Mouse (Mus musculus): Measurements from ENCODE around the gene Pdcd1. TPM values are rescaled to one million over a fixed set of nuclear protein-coding genes. Genes with fewer than 3 reads are reported as not detected.
"Not testable (repeated sequence)": the region's sequence is repeated elsewhere in the genome, so short reads cannot be mapped to it uniquely, and the experiment has no call there.

Pdcd1 gene
- polyA plus RNA-seq, 1 experiment from 2014 or later = 0.30 TPM

DNA sequence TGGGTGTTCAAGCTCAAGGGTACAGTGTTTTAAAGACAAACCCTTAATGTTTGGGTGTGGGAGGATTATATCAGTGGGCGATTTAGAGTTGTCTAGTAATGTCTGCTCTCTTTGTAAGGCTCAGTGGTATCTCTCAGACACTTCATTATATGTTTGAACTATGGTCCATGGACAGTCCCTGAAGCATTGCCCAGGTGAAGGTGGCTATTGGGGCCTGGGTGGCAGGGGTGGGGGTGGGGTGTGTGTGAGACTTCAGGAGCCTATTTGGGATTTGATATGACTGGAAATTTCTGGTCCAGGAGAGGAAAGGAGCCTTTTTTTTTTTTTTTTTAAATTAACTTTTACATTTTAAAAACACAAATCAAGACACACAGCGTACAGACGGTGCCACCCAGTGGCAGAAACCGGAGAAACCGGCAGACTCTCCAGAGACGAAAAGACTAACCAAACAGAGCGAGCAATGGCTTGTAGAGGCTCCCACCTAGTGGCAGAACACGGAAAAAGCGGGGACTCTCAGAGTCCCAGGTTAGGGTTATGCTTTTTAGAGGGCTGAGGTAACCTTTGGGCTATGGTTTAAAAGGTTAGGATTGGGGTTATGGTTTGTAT, 26.6 kb upstream of the Pdcd1 start:
- Histone ChIP-seq H3K27ac (replicated peaks in 1 of 2; ENCODE audit: control insufficient read depth in 1 of 2, insufficient read depth in 1 of 2, low read depth in 2 of 2, low read length in 2 of 2) (no peak overlapping the region), H3K27me3 (ENCODE audit: control insufficient read depth, insufficient read depth, low read length) (peaks cover 8% of the 10 kb centered on the region), H3K9ac (ENCODE audit: low read length) (no peak overlapping the region), H3K36me3 (ENCODE audit: control insufficient read depth, insufficient read depth, low read length) (no peaks in the 10 kb centered on the region), H3K9me3 (ENCODE audit: control insufficient read depth, low read length) (no peaks in the 10 kb centered on the region), H3K4me2 (ENCODE audit: low read length) (no peak overlapping the region), H3K4me3 (ENCODE audit: control insufficient read depth in 1 of 2, insufficient read depth in 1 of 2, low read depth in 1 of 2, low read length in 2 of 2) (no peak overlapping the region), H3K4me1 (ENCODE audit: control insufficient read depth in 2 of 2, insufficient read depth in 2 of 2, low read length in 2 of 2) (no peaks in the 10 kb centered on the region; a peak in 1 of 4 replicates)
- WGBS = 2% methylated on average over 9 of the region's 9 CpGs
- peak; percentile 50; the same call in 1 of the 2 replicates for ATAC-seq (ENCODE audit: insufficient number of reproducible peaks, insufficient read depth, low FRiP score, low read depth)

- Histone ChIP-seq H3K4me3 (ENCODE audit: control insufficient read depth in 1 of 2, insufficient read depth in 1 of 2, low read depth in 1 of 2, low read length in 2 of 2) (no peak overlapping the region), H3K4me2 (ENCODE audit: low read length) (no peak overlapping the region), H3K9me3 (ENCODE audit: control insufficient read depth, low read length) (no peaks in the 10 kb centered on the region), H3K27me3 (ENCODE audit: control insufficient read depth, insufficient read depth, low read length) (peaks cover 8% of the 10 kb centered on the region), H3K9ac (ENCODE audit: low read length) (no peak overlapping the region), H3K36me3 (ENCODE audit: control insufficient read depth, insufficient read depth, low read length) (no peaks in the 10 kb centered on the region), H3K27ac (replicated peaks in 1 of 2; ENCODE audit: control insufficient read depth in 1 of 2, insufficient read depth in 1 of 2, low read depth in 2 of 2, low read length in 2 of 2) (no peak overlapping the region), H3K4me1 (ENCODE audit: control insufficient read depth in 2 of 2, insufficient read depth in 2 of 2, low read length in 2 of 2) (no peaks in the 10 kb centered on the region; a peak in 1 of 4 replicates)
- no peak for ATAC-seq (ENCODE audit: insufficient number of reproducible peaks, insufficient read depth, low FRiP score, low read depth)
- 73% methylated on average over 3 of the region's 3 CpGs for WGBS
These were observed 26.0 kb upstream of the Pdcd1 start for GRCm38 (mm10) chr1:94078314-94078713.

GRCm38 (mm10) chr1:94076702-94077101, 24.3 kb upstream of the Pdcd1 start:
- Histone ChIP-seq H3K9ac (ENCODE audit: low read length) (no peak overlapping the region), H3K27ac (replicated peaks in 1 of 2; ENCODE audit: control insufficient read depth in 1 of 2, insufficient read depth in 1 of 2, low read depth in 2 of 2, low read length in 2 of 2) (no peak overlapping the region)
- ATAC-seq (ENCODE audit: insufficient number of reproducible peaks, insufficient read depth, low FRiP score, low read depth) = no peak

DNA sequence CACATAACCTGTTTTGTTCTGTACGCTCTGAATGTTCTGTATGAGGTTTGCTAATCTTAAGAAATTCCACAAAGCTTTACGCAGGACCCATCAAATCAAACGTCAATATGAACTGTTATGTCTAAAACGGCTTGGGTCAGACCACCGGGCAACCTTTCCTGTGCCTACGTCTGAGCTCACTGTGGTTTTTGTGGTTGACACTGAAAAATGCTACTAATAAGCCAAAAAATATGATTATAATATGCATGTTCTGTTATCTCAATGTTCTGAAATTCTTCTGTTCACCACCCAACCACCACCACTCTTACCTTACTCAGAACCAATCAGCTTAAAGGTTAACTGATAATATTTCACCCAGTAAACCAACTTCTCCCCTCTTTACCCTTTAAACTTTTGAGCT, 22.4 kb upstream of the Pdcd1 start:
- Histone ChIP-seq H3K9ac (ENCODE audit: low read length) (no peak overlapping the region), H3K4me1 (ENCODE audit: control insufficient read depth in 2 of 2, insufficient read depth in 2 of 2, low read length in 2 of 2) (no peaks in the 10 kb centered on the region), H3K27me3 (ENCODE audit: control insufficient read depth, insufficient read depth, low read length) (peaks cover 1% of the 10 kb centered on the region; the same call in 1 of the 2 replicates), H3K9me3 (ENCODE audit: control insufficient read depth, low read length) (no peaks in the 10 kb centered on the region), H3K36me3 (ENCODE audit: control insufficient read depth, insufficient read depth, low read length) (no peaks in the 10 kb centered on the region), H3K4me2 (ENCODE audit: low read length) (no peak overlapping the region), H3K27ac (replicated peaks in 1 of 2; ENCODE audit: control insufficient read depth in 1 of 2, insufficient read depth in 1 of 2, low read depth in 2 of 2, low read length in 2 of 2) (no peak overlapping the region), H3K4me3 (ENCODE audit: control insufficient read depth in 1 of 2, insufficient read depth in 1 of 2, low read depth in 1 of 2, low read length in 2 of 2) (no peak overlapping the region)
- ATAC-seq (ENCODE audit: insufficient number of reproducible peaks, insufficient read depth, low FRiP score, low read depth) = no peak
- 83% methylated on average over 6 of the region's 6 CpGs for WGBS

More at GRCm38 (mm10) chr1:94076702-94077101, 24.3 kb upstream of the Pdcd1 start:
- Histone ChIP-seq H3K9me3 (ENCODE audit: control insufficient read depth, low read length) (no peaks in the 10 kb centered on the region), H3K4me2 (ENCODE audit: low read length) (no peak overlapping the region), H3K4me1 (ENCODE audit: control insufficient read depth in 2 of 2, insufficient read depth in 2 of 2, low read length in 2 of 2) (no peaks in the 10 kb centered on the region; a peak in 1 of 4 replicates), H3K4me3 (ENCODE audit: control insufficient read depth in 1 of 2, insufficient read depth in 1 of 2, low read depth in 1 of 2, low read length in 2 of 2) (no peak overlapping the region), H3K36me3 (ENCODE audit: control insufficient read depth, insufficient read depth, low read length) (no peaks in the 10 kb centered on the region), H3K27me3 (ENCODE audit: control insufficient read depth, insufficient read depth, low read length) (peaks cover 8% of the 10 kb centered on the region)
- WGBS = 33% methylated on average over 1 of the region's 1 CpGs

GRCm38 (mm10) chr1:94058281-94058680, 5.9 kb upstream of the Pdcd1 start:
- not testable (repeated sequence) for ATAC-seq (ENCODE audit: insufficient number of reproducible peaks, insufficient read depth, low FRiP score, low read depth); H3K36me3 ChIP-seq (ENCODE audit: control insufficient read depth, insufficient read depth, low read length); H3K9me3 ChIP-seq (ENCODE audit: control insufficient read depth, low read length); H3K4me1 ChIP-seq (ENCODE audit: control insufficient read depth in 2 of 2, insufficient read depth in 2 of 2, low read length in 2 of 2); H3K4me2 ChIP-seq (ENCODE audit: low read length); H3K9ac ChIP-seq (ENCODE audit: low read length); H3K4me3 ChIP-seq (ENCODE audit: control insufficient read depth in 1 of 2, insufficient read depth in 1 of 2, low read depth in 1 of 2, low read length in 2 of 2); H3K27ac ChIP-seq (replicated peaks in 1 of 2; ENCODE audit: control insufficient read depth in 1 of 2, insufficient read depth in 1 of 2, low read depth in 2 of 2, low read length in 2 of 2); H3K27me3 ChIP-seq (ENCODE audit: control insufficient read depth, insufficient read depth, low read length)
- 79% methylated on average over 1 of the region's 1 CpGs for WGBS

GRCm38 (mm10) chr1:94057401-94057800, 5.0 kb upstream of the Pdcd1 start:
- no peak overlapping the region for H3K4me2 ChIP-seq (ENCODE audit: low read length)
- H3K27ac ChIP-seq (replicated peaks in 1 of 2; ENCODE audit: control insufficient read depth in 1 of 2, insufficient read depth in 1 of 2, low read depth in 2 of 2, low read length in 2 of 2) = no peak overlapping the region
- no peak overlapping the region for H3K4me3 ChIP-seq (ENCODE audit: control insufficient read depth in 1 of 2, insufficient read depth in 1 of 2, low read depth in 1 of 2, low read length in 2 of 2)
- no peaks in the 10 kb centered on the region; the same call in 1 of the 2 replicates for H3K27me3 ChIP-seq (ENCODE audit: control insufficient read depth, insufficient read depth, low read length)
- no peak overlapping the region for H3K9ac ChIP-seq (ENCODE audit: low read length)
- no peaks in the 10 kb centered on the region for H3K36me3 ChIP-seq (ENCODE audit: control insufficient read depth, insufficient read depth, low read length)
- H3K4me1 ChIP-seq (ENCODE audit: control insufficient read depth in 2 of 2, insufficient read depth in 2 of 2, low read length in 2 of 2) = peaks cover 0 to 2% of the 10 kb centered on the region in 2 experiments; a peak in 1 of 4 replicates
- ATAC-seq (ENCODE audit: insufficient number of reproducible peaks, insufficient read depth, low FRiP score, low read depth) = no peak
- H3K9me3 ChIP-seq (ENCODE audit: control insufficient read depth, low read length) = no peaks in the 10 kb centered on the region
- 89% methylated on average over 2 of the region's 2 CpGs for WGBS

DNA sequence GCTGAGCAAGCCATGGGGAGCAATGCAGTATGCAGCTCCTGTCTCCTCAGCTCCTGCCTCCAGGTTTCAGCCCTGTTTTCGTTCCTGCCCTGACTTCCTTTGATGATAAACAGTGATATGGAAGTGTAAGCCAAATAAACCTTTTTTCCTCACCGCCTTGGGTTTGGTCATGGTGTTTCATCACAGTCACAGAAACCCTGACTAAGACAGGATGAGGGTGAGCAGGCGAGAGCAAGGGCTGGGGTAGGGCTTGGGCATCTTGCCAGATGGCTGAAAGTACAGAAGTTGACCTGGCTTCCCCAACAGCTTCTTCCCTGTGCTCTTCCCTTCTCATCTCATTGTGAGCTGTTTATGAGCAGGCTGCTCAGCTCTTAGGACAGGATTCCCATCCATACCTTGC, 3.6 kb upstream of the Pdcd1 start:
- peaks cover 0 to 2% of the 10 kb centered on the region in 2 experiments; a peak in 1 of 4 replicates for H3K4me1 ChIP-seq (ENCODE audit: control insufficient read depth in 2 of 2, insufficient read depth in 2 of 2, low read length in 2 of 2)
- no peaks in the 10 kb centered on the region; the same call in 1 of the 2 replicates for H3K27me3 ChIP-seq (ENCODE audit: control insufficient read depth, insufficient read depth, low read length)
- no peaks in the 10 kb centered on the region for H3K9me3 ChIP-seq (ENCODE audit: control insufficient read depth, low read length)
- H3K4me3 ChIP-seq (ENCODE audit: control insufficient read depth in 1 of 2, insufficient read depth in 1 of 2, low read depth in 1 of 2, low read length in 2 of 2) = no peak overlapping the region
- no peak for ATAC-seq (ENCODE audit: insufficient number of reproducible peaks, insufficient read depth, low FRiP score, low read depth)
- no peak overlapping the region for H3K9ac ChIP-seq (ENCODE audit: low read length)
- H3K4me2 ChIP-seq (ENCODE audit: low read length) = no peak overlapping the region
- H3K27ac ChIP-seq (replicated peaks in 1 of 2; ENCODE audit: control insufficient read depth in 1 of 2, insufficient read depth in 1 of 2, low read depth in 2 of 2, low read length in 2 of 2) = no peak overlapping the region
- H3K36me3 ChIP-seq (ENCODE audit: control insufficient read depth, insufficient read depth, low read length) = no peaks in the 10 kb centered on the region
- 42% methylated on average over 3 of the region's 3 CpGs for WGBS

DNA sequence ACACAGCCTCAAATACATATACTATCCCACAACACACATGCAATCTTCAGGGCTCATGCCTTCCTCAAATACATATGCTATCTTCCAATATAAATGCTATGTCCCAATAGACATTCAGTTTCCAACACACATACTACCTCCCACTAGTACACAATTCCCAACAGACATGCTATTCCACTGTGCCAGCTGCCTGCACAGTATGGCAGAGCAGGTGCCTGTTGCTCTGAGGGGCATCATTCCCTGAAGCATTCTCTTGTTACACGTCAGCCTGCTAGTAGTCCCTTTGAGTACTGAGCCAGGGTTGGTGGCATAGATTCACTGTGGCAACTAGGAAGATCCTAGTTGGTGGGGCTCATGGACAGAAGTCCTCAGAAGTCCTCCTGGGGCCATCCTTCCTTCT, 2.1 kb upstream of the Pdcd1 start:
- no peak for ATAC-seq (ENCODE audit: insufficient number of reproducible peaks, insufficient read depth, low FRiP score, low read depth)
- no peaks in the 10 kb centered on the region for H3K36me3 ChIP-seq (ENCODE audit: control insufficient read depth, insufficient read depth, low read length)
- no peaks in the 10 kb centered on the region for H3K9me3 ChIP-seq (ENCODE audit: control insufficient read depth, low read length)
- no peak overlapping the region for H3K9ac ChIP-seq (ENCODE audit: low read length)
- no peak overlapping the region for H3K4me2 ChIP-seq (ENCODE audit: low read length)
- no peaks in the 10 kb centered on the region; the same call in 1 of the 2 replicates for H3K27me3 ChIP-seq (ENCODE audit: control insufficient read depth, insufficient read depth, low read length)
- no peak overlapping the region for H3K4me3 ChIP-seq (ENCODE audit: control insufficient read depth in 1 of 2, insufficient read depth in 1 of 2, low read depth in 1 of 2, low read length in 2 of 2)
- WGBS = 76% methylated on average over 1 of the region's 1 CpGs
- no peak overlapping the region for H3K27ac ChIP-seq (replicated peaks in 1 of 2; ENCODE audit: control insufficient read depth in 1 of 2, insufficient read depth in 1 of 2, low read depth in 2 of 2, low read length in 2 of 2)
- H3K4me1 ChIP-seq (ENCODE audit: control insufficient read depth in 2 of 2, insufficient read depth in 2 of 2, low read length in 2 of 2) = peaks cover 0 to 2% of the 10 kb centered on the region in 2 experiments; a peak in 1 of 4 replicates
